Mouse (Mus musculus) heart, embryonic 10.5 days (tissue): Measurements from ENCODE around the gene Btbd35f27. TPM values are rescaled to one million over a fixed set of nuclear protein-coding genes. Genes with fewer than 3 reads are reported as not detected.
"Not testable (repeated sequence)": the region's sequence is repeated elsewhere in the genome, so short reads cannot be mapped to it uniquely, and the experiment has no call there.

Source experiments
- DNase-seq: peaks from one replicate; pipeline ENCODE4 v3.0.0-alpha.2; 2017; ENCODE audit warnings: low spot score
- H3K27ac ChIP-seq: fragments of 300-500 bp; sonication (generic); 2 replicates; pipeline ENCODE4 v1.5.1; 2016; ENCODE audit warnings: mild to moderate bottlenecking
- H3K27me3 ChIP-seq: fragments of 300-500 bp; sonication (generic); 2 replicates; pipeline ENCODE4 v1.6.1; 2016; ENCODE audit warnings: mild to moderate bottlenecking; ENCODE audit not compliant: poor library complexity, insufficient read depth, severe bottlenecking
- H3K36me3 ChIP-seq: fragments of 300-500 bp; sonication (generic); 2 replicates; pipeline ENCODE4 v1.6.1; 2016; ENCODE audit warnings: mild to moderate bottlenecking, moderate library complexity
- H3K4me1 ChIP-seq: fragments of 300-500 bp; sonication (generic); 2 replicates; pipeline ENCODE4 v1.6.1; 2016; ENCODE audit warnings: mild to moderate bottlenecking
- H3K4me3 ChIP-seq: fragments of 300-500 bp; sonication (generic); 2 replicates; pipeline ENCODE4 v1.5.1; 2016; ENCODE audit warnings: mild to moderate bottlenecking, moderate library complexity
- H3K9me3 ChIP-seq: fragments of 300-500 bp; sonication (generic); 2 replicates; pipeline ENCODE4 v1.6.1; 2016; ENCODE audit warnings: mild to moderate bottlenecking, moderate library complexity
- WGBS: fragments of 180-500 bp; shearing (Covaris S2); methylation state at CpG from one replicate; pipeline ENCODE4 v1.1.7; 2016; 5-methylcytosine and 5-hydroxymethylcytosine counted together
- polyA plus RNA-seq: library from polyadenylated mRNA; unstranded; fragments of >200 nt; fragmentation: Nextera tagmentation; extraction: Ambion mirVana; gene quantifications from 2 replicates; pipeline ENCODE4 v1.2.1, GENCODE M21; 2016

Btbd35f27 gene
- polyA plus RNA-seq, result not detected in 2 replicates

DNA sequence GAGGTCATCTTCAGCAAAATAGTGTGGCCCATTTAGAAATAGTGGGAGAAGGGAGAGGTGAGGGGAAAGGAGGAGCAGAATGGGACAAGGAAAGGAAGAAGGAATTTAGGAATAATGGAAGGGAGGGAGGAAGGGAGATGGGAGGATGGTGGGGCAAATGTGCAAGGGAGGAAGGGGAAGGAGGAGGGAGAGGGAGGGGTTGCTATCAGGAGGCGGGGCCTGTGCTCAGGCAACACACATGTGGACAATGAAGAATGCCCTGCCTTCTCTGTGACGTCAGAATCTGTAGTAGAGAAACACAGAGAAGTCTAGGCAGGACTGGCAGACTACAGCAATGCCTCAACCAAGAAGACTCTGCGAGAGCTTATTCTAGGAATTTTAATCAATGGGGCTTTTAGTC is at the start of gene Btbd35f27:
Gene Btbd35f27, plus strand, starts transcription at position 301 of the 400 bp plus-strand sequence.
- not testable (repeated sequence) for H3K27me3 ChIP-seq, H3K27ac ChIP-seq, H3K4me1 ChIP-seq, DNase-seq, H3K9me3 ChIP-seq, H3K36me3 ChIP-seq, H3K4me3 ChIP-seq
- WGBS, result 63% methylated on average over 2 of the region's 3 CpGs

Other genes starting within 250 kb of the Btbd35f27 start
- gene Btbd35f4, start 151.6 kb upstream of the Btbd35f27 start, polyA plus RNA-seq, result not detected in 2 replicates